Mouse (Mus musculus): ENCODE measurements around the gene Myf6.

The Myf6 gene

DNA sequence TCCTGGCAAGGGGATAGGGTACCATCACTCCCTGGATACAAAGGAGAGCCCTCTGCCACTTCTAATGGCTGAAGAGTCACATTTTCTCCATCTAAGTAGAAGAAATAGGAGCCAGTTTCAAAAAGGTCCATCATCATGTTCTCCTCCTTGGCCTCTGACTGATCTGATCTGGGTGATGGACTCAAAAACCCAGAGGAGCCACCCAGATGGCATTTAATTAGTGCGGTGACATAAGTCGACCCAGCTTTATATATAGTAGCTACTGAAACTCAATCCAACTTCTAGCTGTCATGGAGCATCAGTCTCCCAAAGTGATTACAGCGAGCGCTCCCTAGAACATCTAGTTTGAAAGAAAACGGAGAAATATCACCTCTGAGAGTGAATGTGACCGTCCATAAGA, at the start of gene Myf6:
Gene Myf6 (minus strand): TSS at position 170 of the 400 bp plus-strand sequence.
- DNase-seq (ENCODE audit: low spot score) = no peak

DNA sequence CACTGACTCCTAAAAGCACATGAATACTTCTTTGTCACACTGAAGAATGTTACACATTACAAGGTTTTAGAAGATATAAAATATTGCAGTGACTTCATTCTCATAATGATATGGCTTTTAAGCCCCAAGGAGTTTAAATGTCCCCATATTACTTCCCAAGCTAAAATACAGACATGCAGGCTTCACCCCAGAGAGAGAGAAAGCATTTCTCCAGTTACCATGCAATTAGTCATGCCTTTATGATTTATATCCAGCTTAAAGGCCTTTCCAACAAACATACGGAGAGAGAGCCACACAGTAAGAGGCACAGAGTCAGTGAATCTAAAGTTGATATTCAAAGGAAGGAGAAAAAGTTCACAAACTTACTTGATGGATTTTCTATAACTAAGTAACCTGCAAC, 48.5 kb upstream of the Myf6 start:
- no peak for DNase-seq (ENCODE audit: low spot score)

DNA sequence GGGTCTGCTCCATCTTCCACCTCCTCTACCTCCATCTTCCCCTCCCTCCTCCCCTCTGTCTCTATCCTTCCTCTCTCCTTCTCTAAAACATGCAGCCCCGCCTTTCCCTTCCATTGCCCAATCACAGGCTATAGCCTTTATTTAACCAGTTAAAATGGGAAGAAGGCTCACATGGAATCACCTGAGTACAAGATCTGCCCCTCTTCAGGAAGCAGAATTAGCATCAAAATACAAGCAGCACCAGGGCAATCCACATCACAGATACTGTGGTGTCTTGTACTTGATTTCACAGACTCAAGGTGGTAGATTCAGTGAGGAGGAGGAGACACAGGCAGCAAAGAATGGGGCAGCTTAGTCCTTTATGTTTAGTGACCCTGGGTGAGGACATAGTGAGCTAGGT, 34.2 kb upstream of the Myf6 start:
- DNase-seq (ENCODE audit: low spot score) = no peak

DNA sequence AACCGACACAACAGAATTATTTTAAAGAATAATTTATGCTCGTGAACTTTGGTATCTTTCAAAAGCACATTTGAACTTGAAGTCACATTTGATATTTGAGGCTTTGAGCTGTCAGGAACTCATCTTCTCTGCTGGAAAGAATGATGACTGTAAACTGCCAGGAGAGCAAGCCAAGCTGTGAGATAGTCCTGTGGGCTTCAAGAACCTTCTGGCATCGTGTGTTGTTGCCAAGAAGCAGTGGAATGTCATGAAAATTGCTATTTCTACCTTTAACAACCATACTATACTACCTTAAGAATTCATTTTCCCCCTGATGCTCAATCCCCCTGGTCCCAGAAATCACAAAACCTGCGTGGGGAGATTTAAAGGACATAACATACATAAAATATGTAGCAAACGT, 24.7 kb upstream of the Myf6 start:
- no peak for DNase-seq (ENCODE audit: low spot score)

DNA sequence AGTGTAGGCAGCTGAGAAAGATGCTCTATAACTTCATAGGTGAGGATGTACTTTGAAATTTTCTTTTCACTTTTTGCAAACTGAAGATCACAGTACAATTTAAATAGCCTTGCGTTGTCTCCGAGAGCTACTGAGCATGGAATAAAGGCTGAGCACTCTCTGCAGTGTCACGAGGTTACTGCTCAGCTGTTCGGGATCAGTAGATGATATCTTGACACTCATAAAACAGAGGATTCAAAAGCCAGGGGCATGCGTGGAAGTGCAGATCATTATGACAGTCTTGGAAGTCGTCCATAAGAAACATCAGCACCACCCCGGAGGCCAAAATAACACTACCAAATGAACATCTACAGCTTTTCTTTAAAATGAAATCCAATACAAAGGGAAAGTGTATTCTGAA, 22.1 kb upstream of the Myf6 start:
- no peak for DNase-seq (ENCODE audit: low spot score)

DNA sequence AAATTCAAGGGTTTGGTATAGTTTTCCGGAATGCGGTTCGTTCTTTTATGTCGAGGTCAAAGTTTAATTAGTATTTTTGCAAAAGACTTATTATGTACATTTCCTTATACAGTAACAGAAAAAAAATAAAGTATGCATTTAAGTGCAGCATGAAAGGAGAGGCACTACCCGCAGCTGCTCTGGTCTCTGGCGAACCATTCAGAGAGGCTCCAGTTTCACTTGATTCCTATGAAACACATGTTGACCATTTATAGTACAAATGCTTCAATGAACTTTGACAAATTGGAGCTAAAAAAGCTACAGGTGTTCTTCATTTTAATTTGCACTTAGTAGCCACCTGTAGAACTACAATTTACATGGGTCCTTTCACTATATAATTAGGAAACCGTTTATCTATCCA, 20.2 kb upstream of the Myf6 start:
- no peak for DNase-seq (ENCODE audit: low spot score)

DNA sequence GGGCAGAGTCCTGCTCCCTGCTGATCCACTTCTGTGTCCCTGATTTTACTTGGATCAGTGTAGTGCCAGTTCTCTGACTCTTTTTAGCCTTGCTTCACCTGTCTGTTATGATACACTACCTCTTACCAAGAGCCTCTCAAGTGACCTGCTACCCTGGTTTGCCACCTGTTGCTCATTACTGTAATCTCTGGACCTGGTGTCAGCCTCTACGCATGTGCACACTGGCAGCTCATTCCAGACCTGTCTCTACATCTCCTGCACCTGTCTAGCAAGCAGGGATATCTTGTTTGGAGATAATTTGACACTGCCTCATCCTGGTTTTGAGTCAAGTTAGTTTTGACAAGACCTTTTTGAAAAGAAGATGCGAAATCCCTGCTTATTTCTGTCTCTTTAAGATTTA, 11.9 kb upstream of the Myf6 start:
- DNase-seq (ENCODE audit: low spot score) = no peak

DNA sequence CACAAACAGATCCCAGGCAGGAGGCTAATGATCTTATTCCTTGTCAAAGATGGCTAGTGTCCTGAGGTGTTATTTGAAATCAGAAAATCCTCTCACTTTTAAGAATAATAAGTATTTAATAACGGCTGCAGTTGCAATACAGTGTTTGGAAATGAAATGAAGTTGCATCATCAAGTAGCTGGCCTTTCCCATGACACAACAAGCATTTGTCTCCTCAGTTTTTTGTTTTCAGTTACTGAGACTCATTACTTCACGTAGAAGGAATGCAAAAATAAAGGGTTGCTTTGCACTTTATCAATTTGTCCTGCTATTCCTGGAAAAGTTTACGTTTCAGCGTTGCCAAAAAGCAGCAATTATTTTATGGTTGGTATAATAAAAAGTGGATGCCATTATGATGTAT, 8.9 kb upstream of the Myf6 start:
- no peak for DNase-seq (ENCODE audit: low spot score)

DNA sequence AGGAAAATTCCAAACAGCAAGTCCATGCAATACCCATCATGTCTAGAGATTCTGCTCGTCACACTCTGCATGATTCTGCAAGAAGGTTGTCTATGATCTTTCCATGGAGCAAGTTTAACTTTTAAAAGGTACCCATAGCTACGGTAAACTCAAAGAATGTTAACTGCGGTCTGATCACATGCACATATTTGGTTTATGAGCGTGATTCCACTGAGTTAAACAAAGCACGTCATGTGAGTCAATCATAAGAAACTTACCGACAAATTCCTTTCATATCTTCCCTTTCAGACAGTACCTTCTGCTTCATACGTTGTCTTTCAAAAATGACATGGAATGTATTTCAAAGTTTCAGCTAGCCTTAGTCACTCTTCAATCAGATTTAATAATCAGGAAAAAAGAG, 7.7 kb upstream of the Myf6 start:
- no peak for DNase-seq (ENCODE audit: low spot score)

DNA sequence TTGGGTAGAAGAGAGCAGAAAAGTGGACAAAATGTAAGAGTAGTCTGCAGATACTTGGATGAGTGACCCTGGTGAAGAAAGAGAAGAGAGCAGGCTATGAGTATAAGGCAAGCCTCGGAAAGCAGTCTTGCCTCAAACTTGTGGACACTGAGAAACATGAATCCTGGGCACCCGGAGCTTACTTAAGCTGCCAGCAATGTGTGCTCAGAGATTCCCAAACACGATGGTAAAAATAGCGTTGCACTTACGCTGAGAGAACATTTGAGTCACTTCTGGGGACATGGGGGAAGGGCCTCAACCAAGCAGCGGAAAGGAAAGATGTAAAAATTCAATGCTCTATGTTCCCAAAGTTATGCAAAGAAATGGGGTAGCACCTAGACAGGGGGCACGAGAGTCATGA, 5.1 kb upstream of the Myf6 start:
- peak; percentile 21 for DNase-seq (ENCODE audit: low spot score)

DNA sequence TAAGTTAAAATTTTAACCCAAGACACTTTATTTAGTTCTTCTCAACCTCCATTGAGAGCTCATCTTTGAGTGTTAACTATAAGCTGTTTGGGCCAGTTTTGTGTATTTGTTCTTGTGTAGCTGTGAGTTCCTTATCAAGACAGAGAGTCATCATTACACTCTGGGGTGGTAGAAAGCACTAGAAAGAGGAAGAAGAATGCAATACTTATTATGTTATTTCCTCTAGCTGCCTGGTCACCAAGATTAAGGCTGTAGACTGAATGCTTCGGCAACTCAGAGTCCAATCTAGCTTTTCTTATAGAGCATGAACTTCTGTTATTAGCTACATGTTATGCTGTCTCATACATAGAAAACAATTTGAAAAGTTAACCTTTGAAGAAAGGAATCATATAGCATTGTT, 1.9 kb upstream of the Myf6 start:
- no peak for DNase-seq (ENCODE audit: low spot score)

DNA sequence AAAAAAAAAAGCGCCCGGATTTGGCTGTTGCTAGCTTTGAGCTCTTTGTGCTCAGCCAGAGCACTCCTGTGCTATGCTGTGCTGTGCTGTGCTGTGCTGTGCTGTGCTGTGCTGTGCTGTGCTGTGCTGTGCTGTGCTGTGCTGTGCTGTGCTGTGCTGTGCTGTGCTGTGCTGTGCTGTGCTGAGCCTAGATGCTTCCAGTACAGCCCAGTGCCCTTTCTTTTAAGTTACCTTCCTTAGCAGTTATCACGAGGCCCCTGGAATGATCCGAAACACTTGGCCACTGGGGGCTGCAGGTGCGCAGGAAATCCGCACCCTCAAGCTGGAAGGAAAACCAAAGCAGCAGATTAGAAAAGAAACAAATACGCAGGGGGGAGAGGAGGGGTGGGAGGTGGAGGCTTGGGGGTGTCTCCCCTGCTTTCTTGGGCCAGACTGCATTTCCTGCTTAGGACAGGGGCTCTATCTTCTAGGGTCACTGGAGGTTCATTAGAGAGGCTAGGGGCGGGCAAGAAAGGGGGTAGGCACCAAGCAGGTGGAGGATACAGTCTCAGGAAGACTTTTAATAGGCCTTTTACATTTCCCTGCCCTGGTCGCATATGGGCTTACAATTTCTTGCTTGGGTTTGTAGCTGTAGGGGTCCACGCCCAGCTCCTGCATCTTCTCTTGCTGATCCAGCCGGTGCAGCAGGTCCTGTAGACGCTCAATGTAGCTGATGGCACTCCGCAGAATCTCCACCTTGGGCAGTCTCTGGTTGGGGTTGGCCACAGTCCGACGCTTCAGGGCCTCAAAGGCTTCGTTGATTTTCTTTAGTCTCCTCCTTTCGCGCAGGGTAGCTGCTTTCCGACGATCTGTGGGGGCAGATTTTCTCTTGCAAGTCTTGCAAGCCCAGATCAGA, 710 bp downstream of the Myf6 start:
- DNase-seq (ENCODE audit: low spot score) = no peak

DNA sequence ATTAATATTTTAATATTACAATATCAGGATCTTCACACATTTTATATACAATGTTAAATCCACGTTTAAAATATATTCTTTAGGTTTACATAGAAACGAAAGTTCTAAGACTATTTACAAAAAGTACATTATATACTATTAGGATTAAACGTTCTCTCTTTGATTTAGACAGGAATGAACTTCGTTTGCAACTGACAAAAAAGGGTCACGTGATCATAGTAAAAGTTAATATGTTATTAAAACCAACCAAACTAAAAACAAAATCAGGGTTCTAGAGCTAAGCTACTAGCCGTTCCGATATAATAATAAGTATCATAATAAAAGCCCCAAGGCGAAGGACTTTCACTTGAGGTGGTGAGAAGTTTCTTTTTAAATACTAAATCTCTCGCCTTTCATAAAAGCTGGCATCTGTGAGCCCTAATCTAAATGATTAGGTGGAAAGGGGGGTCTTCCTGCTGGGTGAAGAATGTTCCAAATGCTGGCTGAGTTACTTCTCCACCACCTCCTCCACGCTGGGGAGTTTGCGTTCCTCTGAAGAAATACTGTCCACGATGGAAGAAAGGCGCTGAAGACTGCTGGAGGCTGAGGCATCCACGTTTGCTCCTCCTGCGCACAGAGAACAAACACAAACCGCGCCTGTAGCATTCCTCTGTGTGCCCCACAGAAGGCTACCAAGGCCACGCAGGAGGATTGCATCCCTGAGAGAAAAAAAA, 1.5 kb downstream of the Myf6 start:
- DNase-seq (ENCODE audit: low spot score) = no peak

DNA sequence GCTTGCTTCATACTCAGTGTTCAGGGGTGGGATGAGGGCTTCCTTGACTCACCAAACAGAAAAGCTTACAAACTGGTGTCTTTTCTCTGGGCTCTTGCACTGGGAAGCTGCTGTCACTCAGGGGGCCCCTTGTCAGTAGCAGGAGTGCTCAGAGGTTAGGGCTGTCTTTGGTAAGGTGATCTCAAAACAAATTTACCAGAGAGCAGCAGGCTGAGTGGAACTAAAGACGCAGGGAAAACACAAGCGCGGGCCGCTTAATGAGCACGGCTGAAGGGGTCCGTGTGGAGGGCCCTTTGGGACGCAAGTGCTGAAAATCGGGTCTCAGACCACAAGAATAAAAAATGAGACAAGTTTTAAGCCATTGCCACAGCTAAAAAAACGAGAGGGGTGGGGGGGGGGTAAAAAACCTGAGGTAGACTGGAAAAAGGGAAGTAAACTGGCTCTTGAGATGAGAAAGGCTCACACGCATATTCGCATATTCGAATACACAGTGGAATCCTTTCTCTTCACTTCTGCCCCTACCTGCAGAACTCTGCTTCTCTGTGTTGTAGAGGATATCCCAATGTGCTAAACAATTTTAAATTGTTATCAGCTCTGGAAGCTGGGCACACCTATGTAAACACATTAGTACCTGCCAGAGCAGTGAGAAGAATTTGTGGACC, 5.8 kb downstream of the Myf6 start:
- DNase-seq (ENCODE audit: low spot score) = no peak

DNA sequence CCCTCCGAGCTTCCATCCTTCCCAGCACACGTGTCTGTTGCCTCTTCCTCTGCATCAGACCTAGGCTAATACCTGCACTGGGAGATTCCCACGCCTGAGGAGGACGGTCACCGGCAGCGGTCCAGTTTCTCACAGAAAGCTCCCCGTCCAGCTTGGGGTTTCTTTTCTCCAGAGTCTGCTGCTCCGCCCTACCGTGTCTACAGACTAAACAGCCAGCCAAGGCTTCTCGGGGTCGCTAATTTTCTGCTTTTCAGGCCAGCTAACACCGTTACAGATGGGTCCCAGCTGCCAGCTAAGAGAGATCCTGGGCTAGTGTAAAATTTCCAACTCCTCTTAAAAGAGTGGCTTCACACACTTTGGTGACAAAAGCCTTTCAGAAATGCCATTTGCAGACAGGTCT, 7.8 kb downstream of the Myf6 start:
- DNase-seq (ENCODE audit: low spot score) = no peak

DNA sequence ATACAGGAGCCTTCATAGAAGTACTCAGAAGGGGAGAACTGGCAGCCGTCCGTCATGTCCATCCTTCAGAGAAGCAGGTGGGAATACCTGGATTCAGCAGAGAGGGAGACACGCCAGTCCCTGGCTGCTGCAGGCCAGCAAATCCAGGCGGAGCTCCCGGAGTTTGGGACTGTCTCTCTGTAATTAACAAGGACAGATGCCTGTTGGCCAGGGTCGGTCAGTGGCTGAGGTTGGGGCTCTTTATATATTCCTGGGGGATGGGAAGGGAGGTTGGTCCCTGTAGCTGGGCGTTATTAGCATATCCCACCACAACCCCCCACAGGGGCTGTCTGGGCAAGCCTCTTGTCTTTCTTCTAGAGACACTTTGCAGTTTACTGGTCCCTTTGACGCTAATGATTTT, 8.7 kb downstream of the Myf6 start, which contains the start of gene Myf5:
Gene Myf5 (minus strand): TSS at position 265 of the 400 bp plus-strand sequence.
- DNase-seq (ENCODE audit: low spot score) = no peak

DNA sequence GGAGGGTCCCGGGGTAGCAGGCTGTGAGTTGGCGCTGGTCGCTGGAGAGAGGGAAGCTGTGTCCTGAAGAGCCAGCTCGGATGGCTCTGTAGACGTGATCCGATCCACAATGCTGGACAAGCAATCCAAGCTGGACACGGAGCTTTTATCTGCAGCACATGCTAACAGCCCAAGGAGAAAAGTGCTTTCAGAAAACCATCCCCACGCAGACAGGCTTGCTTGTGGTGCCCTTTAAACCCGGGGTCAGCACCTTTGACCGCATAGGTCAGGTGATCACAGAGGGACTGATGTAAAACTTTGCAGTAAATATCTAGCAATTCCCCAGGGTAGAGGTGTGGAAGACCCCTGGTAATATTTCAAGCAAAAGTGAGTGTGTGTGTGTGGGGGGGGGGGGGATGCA, 10.5 kb downstream of the Myf6 start:
- DNase-seq (ENCODE audit: low spot score) = no peak

DNA sequence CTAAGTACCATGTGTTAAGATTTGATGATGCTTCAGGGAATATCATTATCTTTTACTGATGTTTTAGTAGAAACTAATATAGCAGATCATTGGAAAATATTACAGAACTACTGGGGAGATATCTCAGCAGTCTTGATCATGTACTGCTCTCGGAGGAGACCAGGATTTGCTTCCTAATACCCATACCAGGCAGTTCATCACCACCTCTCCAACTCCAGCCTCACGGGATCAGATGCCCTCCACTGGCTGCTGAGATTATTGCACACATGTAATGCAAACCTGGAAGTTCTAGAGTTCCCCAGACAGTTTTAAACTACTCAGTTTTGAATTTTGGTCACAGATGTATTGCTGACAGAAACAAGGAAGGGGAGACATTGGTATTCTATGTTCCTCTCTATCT, 21.0 kb downstream of the Myf6 start:
- no peak for DNase-seq (ENCODE audit: low spot score)

DNA sequence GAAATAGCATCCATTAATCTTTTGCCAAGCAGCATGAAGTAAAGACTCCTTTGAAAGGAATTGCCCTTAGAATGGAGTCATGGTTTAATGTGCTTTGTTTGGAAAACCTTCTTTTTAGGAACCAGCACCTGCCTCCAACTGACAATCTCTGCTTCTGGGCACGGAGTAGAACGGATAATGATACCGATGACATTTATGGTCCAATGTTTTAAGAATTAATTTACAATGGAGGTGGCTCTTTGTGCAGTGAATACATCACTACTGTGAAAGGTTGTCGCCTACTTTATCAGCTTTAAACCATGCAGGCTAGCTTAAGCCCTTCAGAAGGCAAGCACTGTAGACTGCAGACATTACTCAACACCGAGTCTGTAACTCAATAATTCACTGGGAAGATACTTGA, 22.8 kb downstream of the Myf6 start:
- no peak for DNase-seq (ENCODE audit: low spot score)

DNA sequence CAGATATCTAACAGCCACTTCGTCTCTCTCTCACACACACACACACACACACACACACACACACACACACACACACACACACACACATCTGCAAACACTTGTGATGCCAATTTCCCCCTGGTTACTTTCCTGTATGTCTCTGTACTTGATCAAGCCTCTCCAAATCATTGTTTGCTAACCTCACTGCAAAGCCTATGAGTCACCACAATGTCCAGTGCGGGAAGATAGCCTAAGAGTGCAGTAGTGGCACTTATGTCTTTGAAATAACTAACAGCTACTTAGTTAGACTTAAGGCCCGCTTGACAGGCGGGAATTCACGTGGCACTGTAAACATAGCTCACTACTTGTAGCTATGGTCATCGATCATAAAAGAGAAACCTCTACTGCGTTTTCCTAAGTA, 26.7 kb downstream of the Myf6 start:
- no peak for DNase-seq (ENCODE audit: low spot score)

DNA sequence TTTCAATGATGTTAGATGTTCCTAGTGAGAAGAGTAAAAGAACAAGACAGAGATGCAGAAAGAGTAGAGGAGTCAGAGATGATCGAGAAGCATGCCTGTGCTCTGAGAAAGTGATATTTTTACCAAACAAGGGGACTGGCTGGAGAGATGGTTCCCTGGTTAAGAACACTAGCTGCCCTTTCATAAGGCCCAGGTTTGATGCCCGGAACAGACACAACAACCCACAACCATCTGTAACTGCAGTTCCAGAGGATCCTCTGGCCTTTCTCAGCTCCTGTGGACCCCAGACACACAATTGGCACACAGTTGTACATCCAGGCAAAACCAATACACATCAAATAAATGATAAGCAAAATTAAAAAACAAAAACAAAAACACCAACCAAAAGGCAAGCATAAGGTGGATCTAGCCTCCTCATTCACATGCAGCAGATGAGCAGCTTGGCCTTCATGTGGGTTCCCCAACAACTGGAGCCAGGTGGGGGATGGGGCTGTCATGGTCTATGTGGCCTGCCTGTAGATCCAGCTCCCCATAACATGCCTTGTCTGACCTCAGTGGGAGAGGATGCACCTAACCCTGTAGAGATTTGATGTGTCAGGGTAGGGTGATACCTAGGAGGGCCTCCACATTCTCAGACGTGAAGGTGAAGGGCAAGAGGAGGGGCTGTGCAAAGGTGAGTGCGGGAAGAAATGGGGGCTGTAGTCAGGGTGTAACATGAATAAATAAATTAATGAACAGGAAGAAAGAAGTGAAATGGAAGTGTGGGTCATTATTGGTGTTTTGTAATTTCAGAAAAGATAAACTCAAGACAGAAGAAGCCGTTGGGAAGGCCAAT, 44.8 kb downstream of the Myf6 start:
- no peak for DNase-seq (ENCODE audit: low spot score)

All from layer of hippocampus, adult 11-12 months (tissue).